Mouse (Mus musculus) ES-E14 (cell line): ENCODE data around the gene Slc9a1. TPM values are rescaled to one million over a fixed set of nuclear protein-coding genes. Genes with fewer than 3 reads are reported as not detected.

Experiments
- DNase-seq: peaks from one replicate; pipeline ENCODE4 v3.0.0-alpha.2; 2013; ENCODE audit warnings: low read depth, low spot score
- H3K27ac ChIP-seq: 2 replicates; pipeline ENCODE4 v1.5.1; 2012; ENCODE audit warnings: low read depth, mild to moderate bottlenecking, low read length, moderate library complexity, mixed read lengths; ENCODE audit not compliant: poor library complexity, insufficient read depth, severe bottlenecking
- H3K36me3 ChIP-seq: 2 replicates; pipeline ENCODE4 v1.6.1; 2012; ENCODE audit warnings: mild to moderate bottlenecking, low read length, moderate library complexity, mixed read lengths; ENCODE audit not compliant: control insufficient read depth, poor library complexity, insufficient read depth, severe bottlenecking
- H3K4me1 ChIP-seq, 2 experiments: fragments of 150-350 bp in 1 of 2; sonication (generic) in 1 of 2; 2 replicates each; pipeline ENCODE4 v1.6.1; 2012; ENCODE audit warnings: low read length in 2 of 2, mild to moderate bottlenecking in 1 of 2, mixed read lengths in 1 of 2; ENCODE audit not compliant: control insufficient read depth in 2 of 2, insufficient read depth in 2 of 2, poor library complexity in 1 of 2
- H3K4me3 ChIP-seq, 2 experiments: fragments of 150-350 bp in 1 of 2; sonication (generic) in 1 of 2; 2 replicates each; pipeline ENCODE4 v1.5.1; 2012; ENCODE audit warnings: low read length in 2 of 2, low read depth in 1 of 2, mild to moderate bottlenecking in 1 of 2, mixed read lengths in 1 of 2; ENCODE audit not compliant: insufficient read depth in 1 of 2, poor library complexity in 1 of 2, severe bottlenecking in 1 of 2
- H3K9ac ChIP-seq: 2 replicates; pipeline ENCODE4 v1.6.1; 2012; ENCODE audit warnings: low read depth, mild to moderate bottlenecking, low read length, mixed read lengths; ENCODE audit not compliant: poor library complexity, insufficient read depth, severe bottlenecking
- H3K9me3 ChIP-seq: fragments of 150-350 bp; sonication (generic); 2 replicates; pipeline ENCODE4 v1.6.1; 2012; ENCODE audit warnings: low read depth, mild to moderate bottlenecking, low read length; ENCODE audit not compliant: control insufficient read depth, insufficient read depth
- CHD2 ChIP-seq: IDR thresholded peaks from 2 replicates; pipeline ENCODE4 v1.6.1; 2014; ENCODE audit warnings: mild to moderate bottlenecking, low read depth, low read length, inconsistent platforms
- HCFC1 ChIP-seq: IDR thresholded peaks from 2 replicates; pipeline ENCODE4 v1.6.1; 2012; ENCODE audit warnings: low read length, inconsistent platforms, borderline replicate concordance; ENCODE audit not compliant: insufficient read depth
- MAFK ChIP-seq: IDR thresholded peaks from 2 replicates; pipeline ENCODE4 v1.6.1; 2014; ENCODE audit warnings: mild to moderate bottlenecking, low read depth, low read length, inconsistent platforms; ENCODE audit not compliant: insufficient read depth
- ZC3H11A ChIP-seq: IDR thresholded peaks from 2 replicates; pipeline ENCODE4 v1.6.1; 2012; ENCODE audit warnings: low read depth, mild to moderate bottlenecking, inconsistent platforms, low read length, borderline replicate concordance
- ZNF384 ChIP-seq: IDR thresholded peaks from 2 replicates; pipeline ENCODE4 v1.6.1; 2012; ENCODE audit warnings: low read depth, low read length, inconsistent platforms
- in situ Hi-C, 2 experiments: fragments of 600-800 bp; cut with MboI; formaldehyde crosslinking; loops; one replicate each; pipeline ENCODE4 v1.15.1; 2025; ENCODE audit warnings: low sequenced_read_pairs in 2 of 2, inconsistent platforms in 1 of 2; ENCODE audit not compliant: unreplicated experiment in 2 of 2
- total RNA-seq: library from RNA; depleted of rRNA; stranded (reverse); fragments of 300-350 nt; gene quantifications from 2 replicates; pipeline ENCODE4 v1.2.3, GENCODE M21; 2012

Slc9a1 gene
- total RNA-seq, 1 experiment: 24.9 TPM

DNA sequence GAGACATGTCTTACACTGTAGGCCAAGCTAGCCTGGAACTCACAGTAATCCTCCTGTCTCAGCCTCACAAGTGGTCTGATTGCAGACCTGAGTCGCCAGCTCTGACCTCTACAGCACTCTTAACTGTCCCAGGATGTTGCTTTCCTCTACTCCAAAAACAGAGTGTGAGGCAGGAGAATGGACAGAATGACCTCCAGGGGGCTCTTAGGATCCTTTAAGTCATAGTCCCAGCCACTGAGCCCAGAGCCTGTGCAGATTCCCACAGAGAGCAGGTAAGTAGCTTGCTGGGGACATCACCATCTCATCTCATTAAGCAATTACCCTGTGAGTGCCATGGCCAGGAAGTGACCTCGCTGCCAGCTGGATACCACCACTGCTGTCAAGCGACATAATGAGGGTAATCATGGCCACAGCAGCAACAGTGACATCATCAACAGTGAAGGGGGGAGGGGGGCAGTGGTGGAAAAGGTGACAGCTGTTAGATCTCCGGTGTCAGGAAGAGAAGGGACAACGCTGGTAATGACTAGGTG, 91.4 kb downstream of the Slc9a1 start:
- Histone ChIP-seq H3K9me3 (no peaks in the 10 kb centered on the region), H3K4me3 (no peak overlapping the region), H3K36me3 (no peaks in the 10 kb centered on the region), H3K9ac (no peak overlapping the region), H3K27ac (no peak overlapping the region), H3K4me1 (peaks cover 4 to 12% of the 10 kb centered on the region in 2 experiments; a peak in 2 of 4 replicates)
- DNase-seq: no peak
- no peak for TF ChIP-seq HCFC1
- no peak for TF ChIP-seq MAFK
- TF ChIP-seq ZNF384: no peak
- no peak for TF ChIP-seq ZC3H11A
- no peak for TF ChIP-seq CHD2
- in situ Hi-C loops: no loop called here

DNA sequence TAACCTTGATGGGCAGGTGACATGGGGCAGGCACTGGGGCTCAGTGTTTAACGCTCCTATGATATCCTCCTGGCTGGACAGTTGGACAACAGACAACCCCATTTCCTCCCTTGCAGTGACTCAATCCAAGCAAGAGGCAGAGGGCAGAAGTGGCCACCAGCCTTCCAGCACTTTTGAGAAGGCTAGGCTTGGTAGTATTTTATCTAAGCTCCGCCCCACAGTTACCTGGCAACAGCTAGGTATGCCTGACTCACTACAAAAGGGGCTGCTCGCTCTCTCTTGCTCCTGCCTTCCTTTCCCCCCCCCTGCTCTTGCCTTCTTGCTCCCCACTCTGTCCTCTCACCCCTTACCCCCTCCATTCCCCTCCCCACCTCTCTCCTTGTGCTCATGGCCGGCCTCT, 91.9 kb downstream of the Slc9a1 start:
- H3K36me3 ChIP-seq: no peaks in the 10 kb centered on the region
- H3K4me3 ChIP-seq: no peak overlapping the region
- no peak for DNase-seq
- TF ChIP-seq ZC3H11A (no peak), HCFC1 (no peak), ZNF384 (no peak), CHD2 (no peak)
- in situ Hi-C loops: no loop called here
- H3K27ac ChIP-seq: no peak overlapping the region
- H3K9ac ChIP-seq: no peak overlapping the region
- peaks cover 4 to 10% of the 10 kb centered on the region in 2 experiments; a peak in 2 of 4 replicates for H3K4me1 ChIP-seq
- H3K9me3 ChIP-seq: no peaks in the 10 kb centered on the region

DNA sequence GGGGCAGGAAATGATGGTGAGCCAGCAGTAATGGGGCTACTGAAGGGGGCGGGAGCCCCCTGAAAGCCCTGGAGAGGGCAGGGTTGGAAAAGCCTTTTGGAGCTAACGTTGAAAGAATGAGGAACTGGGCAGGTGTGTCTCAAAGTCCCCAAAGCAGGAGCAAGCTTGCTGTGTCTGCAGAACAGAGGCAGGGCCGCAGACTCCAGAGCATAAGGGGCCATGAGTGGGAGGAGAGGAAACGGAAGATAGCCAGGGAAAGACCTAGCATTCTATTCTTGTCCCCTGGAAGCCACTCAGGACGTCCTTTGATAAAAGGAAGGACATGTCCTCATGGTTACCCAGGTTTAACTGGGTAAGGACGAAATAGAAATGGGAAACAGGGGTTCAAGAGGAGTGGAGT, 93.7 kb downstream of the Slc9a1 start:
- no peak overlapping the region for H3K9ac ChIP-seq
- H3K27ac ChIP-seq: no peak overlapping the region
- H3K4me1 ChIP-seq: peaks cover 4 to 7% of the 10 kb centered on the region in 2 experiments; a peak in 2 of 4 replicates
- DNase-seq: no peak
- TF ChIP-seq MAFK: no peak
- no peak for TF ChIP-seq ZNF384
- no peak for TF ChIP-seq ZC3H11A
- TF ChIP-seq CHD2: no peak
- no peak for TF ChIP-seq HCFC1
- no peaks in the 10 kb centered on the region for H3K36me3 ChIP-seq
- no peak overlapping the region for H3K4me3 ChIP-seq
- H3K9me3 ChIP-seq: no peaks in the 10 kb centered on the region
- in situ Hi-C loops: no loop called here

- H3K36me3 ChIP-seq: no peaks in the 10 kb centered on the region
- DNase-seq: no peak
- in situ Hi-C loops: no loop called here
- H3K4me3 ChIP-seq: peak overlapping the region; percentile 67 to 84
- H3K9ac ChIP-seq: peak overlapping the region; percentile 40; the same call in 1 of the 2 replicates
- H3K4me1 ChIP-seq: peaks cover 2 to 4% of the 10 kb centered on the region in 2 experiments; a peak in 1 of 4 replicates
- no peak overlapping the region for H3K27ac ChIP-seq
- H3K9me3 ChIP-seq: no peaks in the 10 kb centered on the region
- TF ChIP-seq ZNF384: no peak
- no peak for TF ChIP-seq ZC3H11A
- no peak for TF ChIP-seq MAFK
- TF ChIP-seq HCFC1: no peak
- no peak for TF ChIP-seq CHD2
These were observed 98.6 kb downstream of the Slc9a1 start for GRCm38 (mm10) chr4:133468080-133468479.

- no peaks in the 10 kb centered on the region for H3K9me3 ChIP-seq
- no peak overlapping the region for H3K27ac ChIP-seq
- no peak for DNase-seq
- no peak for TF ChIP-seq ZC3H11A
- 0 out of 2 replicates have a peak, but pooled peaks have one; percentile 20 for TF ChIP-seq MAFK
- peak overlapping the region; percentile 30 to 84; a peak in 3 of 4 replicates for H3K4me3 ChIP-seq
- H3K36me3 ChIP-seq: no peaks in the 10 kb centered on the region
- H3K4me1 ChIP-seq: peaks cover 2 to 3% of the 10 kb centered on the region in 2 experiments; a peak in 1 of 4 replicates
- in situ Hi-C loops: no loop called here
- no peak overlapping the region for H3K9ac ChIP-seq
These were observed 99.6 kb downstream of the Slc9a1 start for GRCm38 (mm10) chr4:133469122-133469521.
